Mouse (Mus musculus): ENCODE data around the gene Rrbp1.

Gene Rrbp1

GRCm38 (mm10) chr2:144011080-144011551 is at the start of gene Rrbp1:
Gene Rrbp1, minus strand, starts transcription at chr2:144011263.
- DNase-seq, result peak; percentile 99 to 100

DNA sequence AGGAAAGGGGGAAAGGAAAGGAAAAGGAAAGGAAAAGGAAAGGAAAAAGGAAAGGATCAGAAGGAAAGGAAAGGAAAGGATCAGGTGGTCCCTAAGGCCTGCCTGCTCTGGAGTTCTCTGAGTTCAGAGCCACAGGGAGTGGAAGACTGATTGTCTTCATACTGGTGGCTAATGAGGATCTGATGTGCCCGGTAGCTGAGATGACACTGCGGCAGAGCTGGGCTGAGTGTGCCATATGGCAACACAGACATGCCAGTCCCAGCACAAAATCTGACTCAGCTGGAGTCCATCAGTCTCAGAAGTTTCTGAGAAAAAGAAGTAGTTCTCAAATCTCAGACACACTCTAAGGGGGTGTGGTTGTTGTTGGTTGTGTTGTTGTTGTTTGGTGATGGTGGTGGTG is 46.7 kb upstream of the Rrbp1 start:
- no peak for DNase-seq

- peak; percentile 6 to 45 for DNase-seq
Observed at GRCm38 (mm10) chr2:144052410-144053065, 41.5 kb upstream of the Rrbp1 start.

GRCm38 (mm10) chr2:144050861-144051260 is 39.8 kb upstream of the Rrbp1 start:
- DNase-seq, result no peak

- DNase-seq, result no peak
Observed at GRCm38 (mm10) chr2:144050146-144050680, 39.1 kb upstream of the Rrbp1 start.

DNA sequence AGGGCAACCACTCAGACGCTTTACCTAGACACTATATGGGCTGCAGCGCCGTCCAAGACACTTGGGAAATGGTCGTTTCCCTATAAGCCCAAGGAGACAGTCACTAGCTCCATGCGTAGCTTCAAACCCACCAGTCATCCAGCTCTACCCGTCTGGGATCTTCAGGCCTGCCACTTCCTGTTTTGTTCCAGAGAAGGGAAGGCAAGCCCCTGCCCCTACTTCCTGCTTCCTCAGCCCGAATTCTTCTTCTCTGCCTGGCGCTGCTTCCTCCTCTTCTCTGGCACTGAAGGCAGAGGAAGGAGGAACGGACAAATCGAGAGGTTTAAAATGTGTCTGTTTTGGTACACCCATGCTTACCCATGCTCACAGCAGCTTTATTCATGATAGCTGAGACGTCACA is 35.9 kb upstream of the Rrbp1 start:
- peak in 1 of 2 experiments; percentile 25 for DNase-seq

DNA sequence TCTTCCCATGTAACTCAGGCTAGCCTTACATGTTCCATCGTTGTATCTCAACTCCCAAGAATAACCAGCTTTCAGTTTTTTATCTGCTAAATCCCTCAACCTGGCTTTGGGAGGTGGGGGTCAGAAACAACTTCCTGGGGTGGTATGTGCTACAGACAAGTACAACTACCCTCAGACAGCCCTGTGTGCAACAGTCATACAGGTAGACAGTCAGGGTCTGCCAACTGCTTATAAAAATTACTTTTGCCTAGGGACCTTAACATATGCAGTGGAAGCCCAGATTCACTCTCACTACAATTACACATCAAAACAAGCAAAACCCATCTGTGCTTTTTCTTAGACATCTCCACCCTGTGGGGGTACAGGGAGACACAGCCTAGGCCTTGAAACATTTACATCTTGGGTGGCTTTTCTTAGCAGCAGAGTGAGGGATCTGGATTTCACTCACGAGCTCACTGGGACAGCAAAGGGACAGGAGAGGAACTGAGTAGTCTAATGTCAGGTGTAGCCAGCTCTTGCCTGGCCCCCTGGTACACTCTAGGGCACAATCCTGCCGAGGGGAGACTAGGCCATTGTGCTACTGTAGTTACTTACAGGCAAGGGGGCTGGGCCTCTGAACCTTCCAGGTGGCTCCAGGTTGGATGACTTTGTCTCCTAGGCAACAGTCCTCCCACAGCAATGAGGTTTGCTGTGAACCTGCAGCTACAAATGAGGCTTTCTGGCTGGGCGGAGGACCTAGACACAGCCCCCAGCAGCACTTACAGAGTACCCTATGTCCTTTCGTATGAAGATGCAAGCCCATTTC is 34.9 kb upstream of the Rrbp1 start:
- DNase-seq, result no peak

DNA sequence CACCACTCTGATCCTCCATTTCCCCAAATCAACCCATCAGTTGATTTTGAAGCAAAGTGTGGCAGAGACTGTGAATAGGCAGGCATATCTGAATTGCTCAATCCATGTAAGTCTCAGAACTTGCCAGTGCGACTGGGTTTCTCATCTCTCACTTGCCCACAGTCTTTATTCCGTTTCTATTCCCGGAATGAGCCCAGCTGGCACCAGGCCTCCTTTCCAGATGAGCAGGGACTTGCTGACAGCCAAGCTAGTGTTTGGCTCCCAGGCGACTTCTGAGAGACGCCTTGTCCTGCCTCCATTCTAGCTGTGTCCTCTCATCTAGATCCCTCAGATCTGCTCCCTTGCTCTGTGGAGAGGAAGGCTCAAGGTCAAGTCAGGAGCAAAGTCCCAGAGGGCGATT is 33.7 kb upstream of the Rrbp1 start:
- DNase-seq, result no peak

DNA sequence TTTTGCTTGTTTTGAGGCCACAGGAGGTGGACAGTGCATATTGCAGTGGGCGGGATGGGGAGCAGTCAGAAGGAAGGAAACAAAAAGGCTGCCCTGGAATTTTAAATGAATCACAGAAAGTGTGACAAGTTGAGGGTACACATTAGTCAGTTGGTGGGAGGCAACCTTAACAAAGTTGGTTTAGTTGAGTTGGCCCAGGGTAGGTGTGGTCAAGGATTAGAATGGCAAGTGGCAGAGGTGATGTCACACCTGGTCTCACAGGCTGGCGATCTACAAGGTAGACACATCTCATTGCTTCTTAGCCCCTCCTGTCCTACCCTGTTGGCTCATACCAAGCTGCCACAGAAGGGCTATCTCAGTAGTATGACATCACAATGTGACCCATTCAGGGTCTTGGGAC is 21.6 kb upstream of the Rrbp1 start, which contains the start of gene Banf2:
Gene Banf2 (plus strand): TSS at position 396 of the 400 bp plus-strand sequence.
- no peak for DNase-seq

GRCm38 (mm10) chr2:144030791-144031190 is 19.7 kb upstream of the Rrbp1 start:
- DNase-seq, result no peak

GRCm38 (mm10) chr2:144026456-144026855 is 15.4 kb upstream of the Rrbp1 start:
- no peak for DNase-seq

DNA sequence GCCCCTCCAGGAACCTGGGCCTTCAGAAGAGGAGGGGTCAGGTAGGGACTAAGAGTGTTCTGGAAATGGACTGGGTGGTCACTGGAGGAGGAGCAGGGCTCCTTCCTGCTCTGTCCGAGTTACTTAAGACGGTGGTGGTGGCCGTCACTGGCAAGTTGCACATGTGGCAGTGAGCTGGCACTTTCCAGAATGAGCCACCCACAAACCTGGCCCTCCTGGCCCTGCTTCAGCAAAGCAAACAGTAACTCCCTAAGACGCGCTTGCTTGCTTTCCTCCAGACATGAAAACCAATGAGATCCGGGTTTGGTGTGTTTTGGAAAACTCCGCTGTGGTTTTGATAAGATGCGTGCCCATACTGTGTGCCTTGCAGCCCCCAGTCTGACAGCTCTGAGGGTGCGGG is 14.3 kb upstream of the Rrbp1 start:
- no peak for DNase-seq

DNA sequence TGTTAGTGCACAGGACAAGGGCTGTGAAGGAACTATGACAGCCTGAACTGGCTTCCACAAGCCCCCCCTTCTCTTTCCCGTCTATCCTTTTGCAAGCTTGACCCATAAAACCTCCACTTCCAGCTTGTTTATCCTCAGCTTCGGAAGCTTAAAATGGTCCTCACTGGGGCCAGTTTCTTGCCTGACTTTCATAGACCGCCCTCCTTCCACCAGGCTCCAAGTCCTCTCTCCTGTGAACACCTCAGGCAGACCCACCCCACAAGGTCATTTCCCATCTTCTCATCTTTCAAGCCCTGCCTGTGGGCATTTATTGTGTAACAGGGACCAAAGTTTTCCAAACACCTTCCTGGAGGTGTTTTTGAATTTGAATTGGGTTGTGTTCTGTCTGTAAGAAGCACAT is 11.4 kb upstream of the Rrbp1 start:
- DNase-seq, result no peak

- no peak for DNase-seq
Observed at GRCm38 (mm10) chr2:144019971-144020370, 8.9 kb upstream of the Rrbp1 start.

- DNase-seq, result no peak
Observed at GRCm38 (mm10) chr2:144015861-144016260, 4.8 kb upstream of the Rrbp1 start.

DNA sequence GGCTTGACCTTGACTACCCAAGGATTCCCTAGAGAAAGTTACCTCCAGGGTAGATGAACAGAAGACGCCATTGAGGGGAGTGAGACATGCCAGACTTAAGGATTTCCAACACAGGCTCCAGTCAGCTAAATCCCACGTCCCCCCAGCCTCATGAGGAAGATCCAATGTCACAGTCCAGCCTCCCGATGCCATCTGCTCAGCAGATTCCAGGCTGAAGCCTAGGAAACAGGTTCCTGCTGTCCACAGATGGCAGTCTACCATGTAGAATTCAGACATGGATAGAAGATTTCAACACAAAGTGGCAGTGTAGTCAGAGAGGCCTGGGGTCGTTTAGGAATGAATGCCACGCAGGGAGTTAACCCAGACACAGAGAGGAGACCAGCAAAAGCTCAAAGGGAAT is 3.4 kb upstream of the Rrbp1 start:
- DNase-seq, result no peak

GRCm38 (mm10) chr2:144014051-144014450 is 3.0 kb upstream of the Rrbp1 start:
- peak; percentile 39 to 65 for DNase-seq

- DNase-seq, result peak; percentile 90 to 91
Observed at GRCm38 (mm10) chr2:144010282-144011044, 600 bp downstream of the Rrbp1 start.

DNA sequence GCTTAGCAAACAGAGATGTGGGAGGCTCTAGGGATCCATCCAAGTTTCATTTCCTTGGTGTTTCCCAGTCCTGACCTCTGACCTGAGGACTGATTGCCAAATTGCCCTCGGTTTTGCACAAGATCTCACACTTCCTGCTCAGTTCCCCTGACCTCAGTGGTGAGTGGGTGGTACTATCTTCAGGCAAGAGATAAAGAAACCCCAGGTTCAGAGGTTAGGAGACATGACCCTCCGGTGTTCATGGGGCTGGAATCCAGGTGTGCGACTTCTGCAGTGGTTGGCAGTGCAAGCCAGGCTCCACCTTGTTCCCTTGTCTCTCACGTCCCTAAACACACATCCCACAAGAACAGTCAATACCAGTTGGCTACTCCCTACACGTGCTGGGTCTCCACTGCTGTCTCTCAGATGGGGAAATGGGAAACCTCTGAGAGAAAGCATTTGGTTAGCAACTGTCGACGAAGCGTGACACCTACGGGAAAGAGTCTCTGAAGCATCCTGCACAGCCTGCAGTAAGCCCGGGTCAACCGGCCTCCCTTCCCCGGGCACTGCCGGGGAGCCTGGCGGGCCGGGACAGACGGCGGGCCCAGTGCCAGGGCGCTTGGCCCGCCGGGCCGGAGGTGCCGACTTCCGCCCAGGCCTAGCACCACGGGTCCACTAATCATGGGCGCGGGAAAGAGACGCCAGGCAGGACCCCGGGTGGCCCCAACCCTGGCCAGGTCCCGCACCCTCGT is 1.3 kb downstream of the Rrbp1 start:
- DNase-seq, result peak; percentile 75 to 81

DNA sequence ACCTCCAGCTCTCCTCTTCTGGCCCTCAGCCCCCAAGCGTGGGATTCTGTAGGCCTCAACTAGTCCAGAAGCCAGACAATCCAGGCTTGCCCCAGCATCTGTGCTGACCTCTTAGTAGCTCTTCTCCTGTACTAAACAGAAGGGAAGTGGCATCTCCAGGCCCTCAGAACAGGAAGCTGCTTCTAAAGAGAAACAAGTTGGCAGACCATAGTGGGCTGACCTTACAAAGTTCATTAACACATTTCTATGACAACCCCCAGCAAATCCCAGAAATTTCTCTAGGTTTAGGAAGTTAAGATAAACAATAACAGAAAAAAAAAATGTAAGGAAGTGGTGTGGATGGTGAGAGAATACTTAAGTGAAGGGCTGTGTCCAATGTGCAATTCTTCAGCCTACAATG is 2.0 kb downstream of the Rrbp1 start:
- no peak for DNase-seq

GRCm38 (mm10) chr2:144007211-144007610 is 3.9 kb downstream of the Rrbp1 start:
- DNase-seq, result no peak

GRCm38 (mm10) chr2:144006686-144007085 is 4.4 kb downstream of the Rrbp1 start:
- DNase-seq, result no peak

All from lung, postnatal 4 days (tissue).